Mouse (Mus musculus) cerebellum, adult 2 months (tissue): Measurements from ENCODE around the gene Rab3c.

ENCODE experiments used
- CTCF ChIP-seq: fragments of 200-500 bp; IDR thresholded peaks from 2 replicates; pipeline ENCODE4 v1.5.1; 2011; ENCODE audit warnings: low read depth, mild to moderate bottlenecking, control low read depth, low read length, moderate library complexity, borderline replicate concordance; ENCODE audit not compliant: insufficient read depth
- POLR2A ChIP-seq: fragments of 200-500 bp; IDR thresholded peaks from 2 replicates; pipeline ENCODE4 v1.6.1; 2011; ENCODE audit warnings: low read length, control low read depth, borderline replicate concordance; ENCODE audit not compliant: insufficient read depth

DNA sequence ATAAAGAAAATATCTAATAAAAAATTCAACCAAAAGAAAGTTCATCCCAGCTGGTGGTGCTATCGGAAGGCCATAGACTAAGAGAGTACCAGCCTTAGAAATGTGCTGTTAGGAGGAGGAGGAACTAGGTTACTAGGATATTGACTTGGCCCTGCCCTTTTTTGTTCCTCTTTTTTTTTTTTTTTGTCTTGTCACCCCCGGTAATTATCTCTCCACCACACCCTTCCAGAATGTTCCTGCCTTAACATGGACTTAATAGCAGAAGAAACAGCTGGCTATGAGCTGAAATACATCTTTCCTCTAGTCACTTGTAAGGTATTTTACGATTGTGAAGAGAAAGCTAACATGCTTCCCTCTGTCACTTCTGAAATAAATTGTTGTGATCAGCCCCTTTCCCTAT, 7.7 kb upstream of the Rab3c start:
- TF ChIP-seq POLR2A: no peak
- TF ChIP-seq CTCF: no peak
